Mouse (Mus musculus) neutrophil, adult 83 days (primary cell): ENCODE data around the gene Rnf34. TPM values are rescaled to one million over a fixed set of nuclear protein-coding genes. Genes with fewer than 3 reads are reported as not detected.

Experiments
- total RNA-seq, 2 experiments: library from RNA; stranded (reverse); gene quantifications; one replicate each; pipeline ENCODE4 v1.2.4; 2023

Gene Rnf34
- 10 to 100 TPM; 23.9 to 26.9 TPM for total RNA-seq

DNA sequence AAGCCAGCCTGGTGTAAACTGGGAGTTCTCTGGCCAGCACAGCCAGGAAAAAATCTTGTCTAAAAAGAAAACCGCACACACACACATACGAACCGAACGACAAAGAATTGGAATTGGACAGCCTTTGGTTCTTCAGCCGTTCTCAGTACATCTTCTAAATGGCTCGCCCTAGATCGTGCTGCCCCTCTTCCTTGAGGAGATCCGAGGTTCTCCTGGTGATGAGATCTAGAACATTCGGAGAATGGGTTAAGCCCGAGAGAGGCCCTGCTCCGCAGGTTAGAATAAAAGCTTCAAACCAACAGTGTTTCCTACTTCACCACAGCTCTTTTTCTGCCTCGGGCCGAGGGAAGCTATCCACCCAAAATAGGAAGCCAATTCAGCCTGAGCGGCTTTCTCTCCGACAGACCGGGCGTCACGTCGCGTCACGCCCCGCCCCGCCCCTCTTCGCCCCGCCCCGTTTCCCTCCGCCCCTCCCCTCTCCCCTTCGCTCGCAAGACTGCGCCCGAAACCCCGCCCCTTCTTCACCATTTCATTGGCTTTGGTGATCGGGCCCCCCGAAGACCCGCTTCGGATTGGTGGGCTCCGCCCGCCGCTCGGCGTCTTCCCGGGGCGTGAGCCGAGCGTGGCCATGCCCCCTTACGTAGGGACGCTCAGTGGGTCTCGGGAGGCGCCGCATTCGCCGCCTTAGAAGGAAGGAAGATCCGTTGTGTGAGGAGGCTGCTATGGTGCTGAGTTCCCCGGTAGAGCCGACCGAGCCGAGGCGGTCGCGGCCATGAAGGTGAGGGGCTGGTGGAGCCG is at the start of gene Rnf34:
Rnf34 (plus strand) TSS at position 528 of the 798 bp plus-strand sequence.

DNA sequence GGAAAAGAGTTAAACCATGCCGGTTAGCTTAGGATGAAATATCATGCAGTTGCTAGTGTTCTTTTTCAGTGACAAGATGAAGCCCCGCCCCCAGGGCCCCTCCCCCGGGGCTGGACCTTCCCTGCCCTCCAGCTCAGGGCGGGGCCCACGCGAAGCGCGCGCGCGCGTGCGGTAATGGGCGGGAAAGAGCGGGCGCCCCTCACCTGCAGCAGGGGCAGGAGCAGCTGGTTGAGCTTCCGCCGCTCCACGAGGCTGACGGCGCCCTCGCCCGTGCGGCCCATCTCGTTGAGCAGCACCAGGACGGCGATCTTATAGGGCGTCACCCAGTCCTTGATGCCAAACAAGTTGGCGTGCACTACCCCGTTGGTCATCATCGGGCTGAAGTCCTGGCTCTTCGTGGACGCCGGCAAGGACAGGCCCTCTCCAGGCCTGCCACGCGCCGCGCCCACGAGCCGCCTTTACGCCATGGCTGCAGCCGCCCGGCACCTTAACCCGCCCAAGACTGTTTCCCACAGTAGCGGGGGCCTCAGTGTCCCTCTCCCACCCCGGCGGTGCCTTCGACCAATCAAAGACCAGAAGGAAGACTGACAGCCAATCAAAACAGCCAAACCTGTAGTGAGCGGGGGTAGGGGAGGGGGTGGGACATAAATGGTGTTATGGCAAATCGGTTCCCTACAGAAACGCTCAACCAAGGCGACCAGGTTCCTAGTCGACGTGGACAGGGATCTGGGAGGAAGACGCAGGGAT is 28.9 kb upstream of the Rnf34 start, which contains the start of gene Anapc5:
Anapc5 (minus strand) TSS at position 563 of the 747 bp plus-strand sequence.

Other genes with a start within 250 kb of the Rnf34 start
- 1 to 10 TPM; 2.1 to 2.2 TPM for gene Ift81, start 235.5 kb upstream of the Rnf34 start, total RNA-seq
- 10 to 100 TPM; 14.0 to 15.3 TPM for gene P2rx7, start 206.1 kb upstream of the Rnf34 start, total RNA-seq
- gene P2rx4, start 142.5 kb upstream of the Rnf34 start, total RNA-seq: 10 to 100 TPM; 17.5 to 27.6 TPM
- 10 to 100 TPM; 76.7 to 79.6 TPM for gene Camkk2, start 70.6 kb upstream of the Rnf34 start, total RNA-seq
- 100 to 1,000 TPM; 143 to 163 TPM for gene Anapc5, start 28.7 kb upstream of the Rnf34 start, total RNA-seq
- gene Kdm2b, start 139.8 kb downstream of the Rnf34 start, total RNA-seq: 10 to 100 TPM; 28.4 to 29.4 TPM
- 10 to 100 TPM; 71.8 to 73.1 TPM for gene Orai1, start 165.0 kb downstream of the Rnf34 start, total RNA-seq
- gene Morn3, start 197.0 kb downstream of the Rnf34 start, total RNA-seq: not detected
- gene Tmem120b, start 218.4 kb downstream of the Rnf34 start, total RNA-seq: 1 to 10 TPM; 4.1 to 7.8 TPM